Mouse (Mus musculus) megakaryocyte, embryonic 14.5 days (primary cell): ENCODE results near the gene Kif14.

ENCODE experiments used
- FLI1 ChIP-seq: IDR thresholded peaks from 2 replicates; pipeline ENCODE4 v1.6.1; 2012; ENCODE audit warnings: low read length, inconsistent platforms, mixed read lengths
- GATA1 ChIP-seq: IDR thresholded peaks from 3 replicates; pipeline ENCODE4 v1.6.1; 2012; ENCODE audit warnings: mixed read lengths, low read length, inconsistent platforms, borderline replicate concordance

DNA sequence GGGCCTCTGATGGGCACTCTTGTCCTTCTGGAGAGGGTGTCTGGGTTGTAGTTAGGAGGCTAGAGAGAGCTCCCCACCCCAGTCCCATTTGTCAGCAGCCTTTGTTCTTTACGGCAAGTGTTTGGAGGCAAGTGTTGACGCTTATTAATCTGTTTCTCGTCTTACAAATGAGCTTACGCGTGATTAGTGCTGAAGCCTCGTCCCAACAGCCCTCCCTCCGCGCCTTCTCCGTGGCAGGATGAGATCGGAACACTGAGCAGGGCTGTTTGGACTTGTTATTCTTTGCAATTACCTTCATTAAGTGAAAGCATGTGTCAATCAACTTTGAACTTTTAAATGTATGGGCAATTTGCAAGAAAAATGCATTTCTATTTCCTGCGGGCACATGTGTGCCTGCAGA is 97.0 kb downstream of the Kif14 start:
- TF ChIP-seq GATA1 (no peak), FLI1 (no peak)
